Mouse (Mus musculus) layer of hippocampus, adult 9-11 months (tissue): ENCODE measurements at regions not wholly inside any gene's neighbourhood (a gene's known extent, or its start where the extent isn't known, plus 50 kb on each side); places are given as distances from the start of the nearest gene placed in this dataset.

Source experiments
- DNase-seq: peaks from one replicate; pipeline ENCODE4 v3.0.0; 2022

DNA sequence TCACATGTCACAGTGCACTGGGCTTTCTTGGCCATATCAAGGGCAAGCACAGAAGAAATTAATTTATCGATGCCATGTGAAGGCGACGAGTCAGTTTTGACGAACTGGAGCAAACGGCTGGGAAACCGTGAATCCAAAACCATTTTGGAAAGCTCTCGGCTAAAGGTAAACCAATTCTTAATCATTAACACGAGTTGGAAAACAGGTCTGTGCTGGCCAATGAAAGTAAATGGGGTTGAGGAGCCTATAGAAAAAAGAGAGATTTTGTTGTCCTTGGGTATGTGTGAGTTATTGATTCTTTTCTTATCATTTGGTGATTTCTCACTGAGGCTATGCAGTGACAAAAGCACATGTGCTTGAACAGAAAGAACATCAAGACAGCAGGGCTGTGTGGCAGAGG, 397.1 kb downstream of the H2al1j start:
- no peak for DNase-seq

DNA sequence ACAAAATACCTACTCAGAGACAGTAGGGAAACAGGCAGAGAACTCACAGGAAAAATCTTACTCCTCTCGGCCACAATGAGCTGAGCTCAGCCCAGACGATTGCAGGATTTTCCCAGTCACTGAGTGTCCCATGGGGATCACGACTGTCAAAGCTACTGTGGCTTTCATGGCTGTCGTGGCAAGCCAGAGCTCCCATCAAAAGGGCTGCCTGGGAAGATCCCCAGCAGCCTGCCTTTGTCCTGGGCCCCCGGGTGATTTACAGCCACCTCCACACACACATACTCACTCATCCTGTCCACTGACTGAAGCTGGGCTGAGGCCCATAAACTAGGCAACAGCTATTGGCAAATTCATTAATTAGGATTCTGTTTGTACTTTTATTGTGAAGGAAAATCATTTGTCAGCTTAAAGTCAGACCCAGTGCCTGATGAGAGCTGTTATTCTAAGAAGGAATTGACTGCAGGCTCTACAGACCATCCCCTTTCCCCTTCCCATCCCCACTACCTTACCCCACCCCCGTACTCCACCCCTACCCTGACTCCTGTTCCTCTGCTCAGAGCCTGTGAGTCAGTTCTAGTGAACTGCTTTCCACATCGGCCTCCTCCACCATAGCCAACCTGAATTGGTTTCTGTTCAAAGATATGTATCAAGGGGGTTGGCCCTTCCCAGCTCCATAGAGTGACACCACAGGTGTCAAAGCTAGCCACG, 399.1 kb downstream of the H2al1j start:
- no peak for DNase-seq

DNA sequence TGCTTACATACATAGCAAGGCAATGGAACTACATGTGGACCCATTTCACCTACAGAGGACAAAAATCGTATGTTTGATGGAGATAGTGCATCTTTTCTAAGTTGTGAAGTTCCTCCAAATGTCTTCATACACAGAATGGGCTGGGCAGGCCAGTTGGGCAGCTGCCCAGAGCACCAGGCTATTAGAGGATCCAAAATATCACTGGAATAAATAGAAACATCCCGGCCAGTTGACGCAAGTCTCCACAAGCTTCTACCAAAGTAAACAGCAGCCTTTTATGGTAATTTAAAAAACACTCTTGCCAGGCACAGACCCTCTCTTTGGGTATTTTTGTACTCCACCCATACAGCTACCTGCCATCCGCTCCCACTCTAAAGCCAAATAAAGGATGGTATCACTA, 400.9 kb downstream of the H2al1j start:
- no peak for DNase-seq

DNA sequence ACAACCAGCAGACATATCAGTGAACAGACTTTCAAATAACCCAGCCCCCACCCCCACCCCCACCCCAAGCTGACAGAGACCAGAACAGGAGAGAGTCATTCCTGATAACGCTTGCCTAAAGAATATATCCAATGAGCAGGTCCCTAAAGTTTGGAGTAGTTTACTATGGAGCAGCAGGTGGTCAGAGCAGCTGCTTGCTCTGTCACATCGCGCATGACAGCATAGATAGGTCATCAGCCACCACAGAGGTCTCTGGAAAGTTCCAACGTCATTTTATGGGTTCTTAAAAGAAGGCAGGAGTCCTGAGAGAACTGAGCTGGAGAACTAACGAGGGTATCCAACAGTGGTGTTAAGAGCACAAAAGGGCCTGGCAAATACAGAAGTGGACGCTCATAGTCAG, 402.4 kb downstream of the H2al1j start:
- DNase-seq: no peak

DNA sequence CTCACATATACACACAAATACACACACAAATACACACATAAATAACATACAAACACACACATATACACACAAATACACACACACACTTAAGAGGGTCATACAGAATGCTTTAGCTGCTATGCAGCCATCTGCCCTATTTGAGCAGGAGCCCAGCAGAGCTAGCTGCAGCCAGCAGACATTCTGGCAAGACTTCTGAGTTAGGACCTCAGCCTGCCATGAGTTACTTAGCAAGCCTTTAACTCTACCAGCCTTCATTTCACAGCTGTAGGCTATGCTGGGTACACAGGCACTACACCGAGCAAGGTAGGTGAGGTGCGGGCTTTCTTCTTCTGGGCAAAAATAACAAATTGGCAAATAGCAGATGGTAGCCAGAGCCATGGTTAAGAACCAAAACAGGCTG, 404.7 kb downstream of the H2al1j start:
- no peak for DNase-seq

DNA sequence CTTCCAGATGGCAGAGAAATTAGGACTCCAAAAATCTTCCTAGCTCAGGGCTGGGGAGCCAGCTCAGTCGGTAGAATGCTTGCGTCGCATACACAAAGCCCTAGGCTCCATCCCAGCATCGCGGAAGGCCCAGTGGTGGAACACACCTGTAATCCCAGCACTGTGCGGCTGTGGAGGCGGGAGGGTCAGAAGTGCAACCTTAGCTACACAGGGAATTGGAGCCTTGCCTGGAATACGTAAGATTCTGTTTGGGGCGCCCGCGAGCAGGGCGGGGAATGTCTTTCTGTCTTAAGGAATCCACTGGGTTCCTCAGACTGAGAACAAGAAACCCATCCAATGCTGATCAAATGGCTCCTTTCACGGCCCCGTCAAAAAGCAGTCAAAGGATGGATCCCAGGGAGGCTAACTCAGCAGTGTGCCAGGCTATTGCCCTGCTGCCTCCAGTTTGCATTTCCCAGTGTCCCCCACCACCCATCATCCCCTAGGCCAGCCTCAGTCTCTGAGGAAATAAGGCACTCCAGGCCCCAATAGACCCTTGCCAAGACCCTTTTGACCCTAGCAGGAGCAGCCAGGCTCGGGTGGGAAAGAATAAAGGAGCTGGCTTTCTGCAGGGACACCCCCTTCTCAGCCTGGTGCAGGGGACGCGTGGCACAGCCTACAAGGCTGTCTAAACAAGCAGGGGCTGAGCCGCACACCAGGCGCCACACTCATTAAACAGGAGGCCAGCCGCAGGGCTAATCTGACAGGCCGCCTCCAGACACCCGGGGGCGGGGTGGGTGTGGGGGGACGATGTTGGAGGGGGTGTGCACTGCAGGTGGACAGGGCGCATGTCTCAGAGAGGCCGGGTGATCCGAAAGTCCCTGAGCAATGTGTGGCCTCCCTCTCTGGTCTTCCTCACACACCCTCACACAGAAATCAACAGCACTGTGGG, 407.1 kb downstream of the H2al1j start:
- no peak for DNase-seq

DNA sequence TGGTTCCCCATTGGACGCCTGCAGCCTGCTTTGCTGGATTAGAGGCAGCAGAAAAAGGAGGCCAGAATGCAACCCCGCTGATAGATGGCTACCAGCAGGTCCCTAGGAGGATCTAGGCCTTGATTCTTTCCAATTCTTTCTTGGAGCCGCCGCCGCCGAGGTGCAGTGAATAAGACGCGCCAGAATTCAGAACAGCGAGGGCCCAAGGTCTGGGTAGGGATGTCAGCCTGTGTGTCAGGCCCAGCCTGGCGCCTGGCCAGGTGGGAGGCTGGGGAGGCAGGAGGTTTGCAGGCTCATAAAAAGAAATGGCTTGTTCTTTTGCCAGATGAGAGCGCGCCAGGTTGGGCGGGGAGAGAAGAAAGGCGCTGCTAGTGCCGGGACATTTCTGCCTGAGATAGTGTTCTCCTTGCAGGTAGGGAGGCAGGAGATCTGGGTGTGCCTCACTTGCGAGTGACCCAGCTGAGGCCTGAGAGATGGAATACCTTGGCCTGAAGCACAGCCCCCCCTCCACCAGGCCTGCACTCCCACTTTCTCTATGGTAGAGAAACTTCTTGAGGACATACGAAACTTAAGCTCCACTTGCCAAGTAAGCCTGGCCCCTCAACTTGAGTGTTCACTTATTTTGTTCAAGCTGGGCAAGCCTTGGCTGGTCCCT, 408.0 kb downstream of the H2al1j start:
- peak; percentile 20 for DNase-seq

DNA sequence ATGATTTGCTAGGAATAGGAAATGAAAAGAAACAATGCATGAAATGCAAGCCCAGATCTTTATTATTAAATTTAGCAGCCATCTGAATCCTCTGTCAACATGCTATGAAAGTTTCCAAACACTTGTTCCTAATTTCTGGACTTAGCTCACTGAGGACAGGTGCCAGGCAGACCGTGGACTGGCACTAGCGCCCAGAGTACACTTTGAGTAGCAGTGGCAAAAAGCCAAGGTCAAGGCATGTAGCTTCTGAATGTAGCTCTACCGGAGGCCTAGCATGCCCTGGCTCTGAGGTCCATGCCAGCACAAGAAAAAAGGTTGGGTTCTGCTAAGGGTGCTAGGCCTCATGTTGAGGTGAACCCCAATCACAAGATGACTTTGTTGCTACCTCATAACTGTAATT, 408.9 kb downstream of the H2al1j start:
- DNase-seq: no peak

DNA sequence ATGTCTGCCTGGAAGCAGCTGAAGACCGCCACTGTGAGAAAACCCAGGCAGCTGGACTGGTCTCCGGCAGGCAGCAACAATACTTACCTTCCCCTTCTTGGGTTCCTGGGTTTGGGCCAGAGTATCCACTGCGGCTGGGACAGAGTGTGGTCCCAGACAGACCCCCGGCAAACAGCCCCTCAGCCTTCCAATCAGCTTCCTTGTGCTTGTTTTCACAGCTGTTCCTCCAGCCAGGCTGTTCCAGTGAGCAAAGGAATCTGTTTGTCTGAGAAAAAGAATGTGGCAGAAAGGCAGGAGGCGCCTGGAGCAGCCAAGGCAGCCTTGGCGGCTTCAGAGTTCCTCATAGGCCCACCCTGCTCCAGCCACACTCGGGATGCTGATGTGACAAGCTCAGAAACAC, 411.9 kb downstream of the H2al1j start:
- DNase-seq: no peak

DNA sequence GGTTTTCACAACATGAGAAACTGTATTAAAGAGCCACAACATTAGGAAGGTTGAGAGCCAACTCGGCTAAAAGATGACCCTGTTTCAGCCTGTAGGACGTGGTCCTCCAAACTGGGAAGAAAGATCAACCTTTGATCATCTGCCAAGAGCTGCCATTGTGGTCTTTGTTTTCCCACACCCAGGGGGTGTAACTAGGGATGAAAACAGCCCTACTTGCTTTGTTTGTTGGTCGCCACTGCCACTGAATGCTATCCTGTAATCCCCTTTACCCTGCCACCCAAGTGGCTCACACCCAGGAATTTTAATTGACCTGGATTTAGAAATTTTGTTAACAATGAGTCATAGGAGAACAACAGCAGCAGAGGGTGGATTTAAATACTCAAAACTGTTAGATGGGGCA, 414.2 kb downstream of the Bcor start:
- no peak for DNase-seq

DNA sequence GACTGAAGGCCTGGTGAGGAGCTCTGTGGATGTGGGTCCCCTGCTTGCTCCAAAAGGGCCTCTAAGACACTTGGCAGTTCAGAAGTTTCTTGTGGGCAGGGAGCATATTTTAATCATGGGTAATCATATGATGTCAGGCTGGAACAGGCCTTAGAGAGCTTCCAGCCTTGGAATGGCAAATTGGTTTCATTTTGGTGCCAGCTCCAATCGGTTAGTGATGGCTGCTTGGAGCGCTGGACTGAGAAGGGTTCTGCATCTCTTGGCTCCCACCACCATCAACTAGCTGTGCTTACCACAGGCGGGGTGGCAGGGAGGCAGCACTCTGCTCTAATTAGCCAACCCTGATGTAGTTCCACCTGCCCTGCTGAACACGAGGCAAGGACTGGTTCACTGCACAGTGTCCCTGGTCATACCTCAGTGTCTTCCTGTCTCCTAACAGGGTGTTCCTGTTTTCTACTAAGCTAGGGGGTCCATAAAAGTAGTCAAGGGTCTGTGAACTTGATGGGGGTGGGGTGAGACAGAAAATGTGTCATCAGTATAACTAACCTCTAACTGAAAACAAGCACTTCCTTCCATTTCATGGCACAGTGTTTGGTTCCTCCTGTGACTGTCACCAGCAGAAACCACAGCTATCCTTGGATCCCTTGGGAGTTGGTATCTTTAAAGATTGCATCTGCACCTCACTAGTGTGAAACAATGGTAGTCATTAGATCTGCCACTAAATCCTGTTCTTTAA, 412.6 kb downstream of the Bcor start:
- no peak for DNase-seq

DNA sequence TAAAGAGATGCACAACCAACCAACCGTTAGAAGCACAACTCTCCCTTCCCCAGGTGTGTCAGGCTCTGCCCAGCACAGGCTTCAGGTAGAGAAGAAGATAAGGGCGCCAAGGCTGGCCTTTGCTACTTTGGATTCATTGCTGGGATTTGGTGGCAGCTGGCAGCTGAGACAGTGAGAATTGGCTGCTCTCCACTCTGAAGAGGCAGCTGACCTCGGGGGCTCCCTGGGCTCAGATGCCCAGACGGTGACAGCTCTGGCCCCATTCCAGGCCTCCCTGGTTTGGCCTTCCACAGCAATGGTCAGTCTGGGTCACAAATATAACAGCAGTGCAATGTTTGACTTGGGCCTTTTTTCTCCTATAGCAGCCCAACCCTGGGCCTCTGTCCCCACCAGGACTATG, 411.9 kb downstream of the Bcor start:
- DNase-seq: peak; percentile 14

DNA sequence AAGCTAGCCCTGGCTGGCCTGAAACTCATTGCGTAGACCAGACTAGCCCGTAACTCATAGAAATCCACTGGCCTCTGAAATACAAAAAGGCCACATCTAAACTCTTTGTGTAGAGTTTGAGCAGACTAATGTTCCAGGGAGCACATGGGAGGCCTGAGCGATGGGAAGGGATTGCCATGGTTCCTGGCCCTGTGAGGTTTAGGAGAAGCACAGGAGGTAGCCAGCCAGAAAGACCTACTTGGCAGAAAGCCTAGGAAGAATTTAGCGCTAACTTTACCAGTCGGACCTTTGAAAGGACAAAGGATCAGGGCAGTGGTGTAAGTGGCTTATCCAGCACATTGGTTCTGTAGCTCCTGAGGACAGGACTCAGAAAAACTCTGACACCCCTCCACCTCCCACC, 407.6 kb downstream of the Bcor start:
- no peak for DNase-seq

DNA sequence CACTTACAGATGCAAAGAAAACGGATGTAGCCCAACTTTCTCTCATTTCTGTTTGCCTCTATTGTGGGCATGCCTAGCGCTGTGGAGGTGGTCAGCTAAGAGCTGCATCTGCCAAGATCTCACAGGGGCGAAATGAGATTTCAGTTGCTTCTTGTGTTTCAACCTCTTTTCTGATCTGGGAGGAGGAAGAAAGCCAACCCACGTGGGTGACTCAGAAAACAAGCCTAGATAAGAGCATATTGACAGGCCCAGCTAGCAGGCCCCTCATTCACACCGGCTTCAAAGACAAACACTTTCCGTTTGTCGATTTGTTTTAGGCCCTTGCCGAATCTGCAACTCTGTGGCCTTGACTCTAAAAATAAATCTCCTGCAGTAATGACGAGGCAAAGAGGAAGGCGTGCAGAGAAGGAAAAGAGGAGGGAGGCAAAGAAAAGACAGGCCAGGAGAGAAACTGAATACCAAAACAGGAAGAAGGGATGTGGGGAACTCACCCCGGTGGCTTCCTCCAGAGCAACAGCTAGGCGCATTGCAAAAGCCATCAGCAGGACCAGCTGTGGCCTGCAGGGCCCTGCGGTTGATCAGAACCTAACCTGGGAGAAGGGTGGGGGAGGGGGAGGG, 407.1 kb downstream of the Bcor start:
- no peak for DNase-seq

DNA sequence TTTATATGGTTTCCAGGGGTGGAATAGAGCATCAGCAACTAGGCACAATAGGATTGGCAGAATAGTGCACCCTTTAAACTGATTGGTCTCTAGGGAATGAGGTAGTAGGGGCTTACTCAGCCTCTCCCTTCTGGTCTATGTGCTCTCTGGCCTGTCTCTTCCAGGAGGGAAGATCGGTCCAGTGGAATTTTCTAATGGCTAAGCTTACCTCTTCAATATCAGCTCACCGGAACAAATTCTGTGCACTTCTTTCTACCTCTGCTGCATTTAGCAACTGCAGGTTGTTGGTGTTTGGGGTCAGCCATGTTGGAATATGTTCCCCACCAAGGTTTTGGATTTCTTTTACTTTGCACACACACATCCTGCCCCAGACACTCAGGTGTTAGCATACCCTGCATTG, 405.1 kb downstream of the Bcor start:
- no peak for DNase-seq

DNA sequence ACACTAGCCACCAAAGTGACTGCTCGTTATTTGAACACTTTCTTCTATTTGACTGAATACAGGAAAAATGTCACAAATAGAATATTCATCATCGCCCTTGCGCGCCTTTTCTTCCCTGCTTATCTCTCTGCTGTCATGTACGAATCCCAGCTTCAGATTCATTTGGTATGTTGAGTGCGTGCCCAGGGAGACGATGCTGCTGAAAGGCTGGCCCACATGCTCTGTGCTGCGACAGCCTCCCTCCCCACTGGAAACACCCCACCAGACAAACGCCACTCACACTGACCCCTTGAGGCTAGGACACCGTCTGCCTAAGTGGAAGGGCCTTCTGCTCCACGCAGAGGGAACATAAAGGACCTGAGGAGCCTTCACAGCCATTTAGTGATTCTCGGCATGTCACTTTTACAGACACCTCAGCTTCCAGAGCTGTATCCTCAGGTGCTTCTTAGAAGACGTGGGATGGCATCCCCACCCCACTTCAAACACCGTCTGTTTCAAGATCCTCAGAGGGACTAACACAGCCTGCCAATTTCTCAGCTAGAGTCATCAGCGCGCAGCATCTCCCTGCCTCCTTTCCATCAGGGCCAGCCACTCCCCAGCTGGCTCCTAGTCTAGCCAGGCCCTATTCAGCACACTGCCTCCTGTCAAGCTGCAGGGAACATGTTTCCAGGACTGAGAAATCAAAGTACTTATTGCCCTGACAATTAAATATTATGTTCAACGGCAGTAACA, 396.6 kb downstream of the Bcor start:
- DNase-seq: peak; percentile 34

DNA sequence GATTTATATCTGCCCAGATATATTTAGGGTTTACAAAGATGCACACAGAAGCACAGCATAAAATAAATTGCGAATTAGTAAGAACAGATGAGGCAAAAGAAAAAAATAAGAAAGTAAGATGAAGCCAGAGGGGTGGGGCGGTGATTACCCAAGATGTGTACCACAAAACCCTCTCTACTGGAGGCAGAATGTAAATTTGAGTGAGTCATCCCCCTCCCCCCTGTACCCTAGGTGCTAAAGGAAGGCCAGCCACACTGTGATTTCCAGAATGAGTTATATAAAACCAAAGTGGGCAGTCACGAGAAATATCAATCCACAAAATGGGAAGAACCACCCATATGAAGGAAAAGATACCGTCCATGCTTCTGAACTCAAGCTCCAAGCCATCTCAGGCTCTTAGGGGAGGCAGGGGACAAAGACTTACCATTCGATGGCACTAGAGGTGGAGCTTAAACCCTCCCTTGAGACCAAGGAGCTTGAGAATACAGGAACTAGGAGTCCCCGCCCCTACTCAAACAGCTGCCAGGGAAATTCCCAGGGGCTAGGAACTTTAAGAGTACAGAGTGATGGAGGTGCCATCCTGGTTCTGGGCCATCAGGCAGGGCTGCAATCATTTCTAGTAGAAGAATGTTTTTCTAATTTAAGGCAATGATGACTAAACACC, 383.8 kb downstream of the Bcor start:
- DNase-seq: no peak

DNA sequence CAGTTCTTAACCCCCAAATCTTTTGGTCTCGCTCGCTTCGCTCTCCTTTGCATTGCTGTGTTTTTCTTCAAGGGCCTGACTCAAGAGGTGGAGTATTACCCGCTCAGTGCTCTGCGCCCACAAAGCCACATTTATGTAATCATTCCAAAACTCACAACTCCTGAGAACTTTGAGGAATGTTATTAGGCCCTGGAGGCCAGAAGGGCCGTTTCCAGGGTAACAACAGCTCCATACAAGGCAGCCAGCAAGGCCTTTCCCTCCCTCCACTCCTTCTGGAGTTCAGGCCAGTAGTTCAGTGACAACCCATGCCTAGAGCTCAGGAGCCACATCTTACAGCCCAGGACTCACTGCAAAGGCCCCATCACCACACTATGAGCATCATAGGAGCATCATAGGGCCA, 365.1 kb downstream of the Bcor start:
- DNase-seq: no peak

DNA sequence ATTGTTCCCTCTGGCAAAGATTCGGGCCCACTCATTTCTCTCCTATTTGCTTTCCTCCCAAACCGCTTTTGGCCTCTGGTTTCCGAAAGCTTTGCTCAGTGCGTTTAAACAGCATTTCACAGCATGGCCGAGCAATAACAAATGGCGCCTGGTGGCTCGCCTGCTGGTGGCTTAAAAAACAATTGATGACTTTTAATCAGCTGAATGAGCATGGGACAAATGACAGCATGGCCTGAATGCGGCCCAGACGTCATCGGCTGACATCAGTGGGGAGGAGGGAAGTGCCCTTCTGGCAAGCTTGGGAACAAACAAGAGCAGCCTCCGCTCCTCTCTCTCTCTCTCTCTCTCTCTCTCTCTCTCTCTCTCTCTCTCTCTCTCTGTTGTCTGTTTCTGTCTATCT, 362.3 kb downstream of the Bcor start:
- DNase-seq: peak; percentile 68

DNA sequence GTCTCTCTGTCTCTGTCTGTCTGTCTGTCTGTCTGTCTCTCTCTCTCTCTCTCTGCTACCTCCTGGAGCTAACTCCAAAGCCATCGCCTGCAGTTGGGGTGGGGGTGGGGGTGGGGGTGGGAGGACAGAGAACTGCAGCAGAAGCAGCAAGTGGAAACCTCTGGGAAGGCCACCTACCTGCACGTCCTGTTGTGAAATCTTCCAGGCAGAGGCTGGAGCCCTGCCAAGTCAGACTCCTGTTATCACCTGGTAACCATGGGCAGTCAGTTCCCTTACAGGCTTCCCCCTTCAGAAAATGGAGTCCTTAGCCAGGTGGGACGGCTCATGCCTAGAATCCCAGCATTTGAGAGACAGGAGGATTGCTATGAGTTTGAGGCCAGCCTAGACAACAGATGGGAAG, 361.8 kb downstream of the Bcor start:
- no peak for DNase-seq

DNA sequence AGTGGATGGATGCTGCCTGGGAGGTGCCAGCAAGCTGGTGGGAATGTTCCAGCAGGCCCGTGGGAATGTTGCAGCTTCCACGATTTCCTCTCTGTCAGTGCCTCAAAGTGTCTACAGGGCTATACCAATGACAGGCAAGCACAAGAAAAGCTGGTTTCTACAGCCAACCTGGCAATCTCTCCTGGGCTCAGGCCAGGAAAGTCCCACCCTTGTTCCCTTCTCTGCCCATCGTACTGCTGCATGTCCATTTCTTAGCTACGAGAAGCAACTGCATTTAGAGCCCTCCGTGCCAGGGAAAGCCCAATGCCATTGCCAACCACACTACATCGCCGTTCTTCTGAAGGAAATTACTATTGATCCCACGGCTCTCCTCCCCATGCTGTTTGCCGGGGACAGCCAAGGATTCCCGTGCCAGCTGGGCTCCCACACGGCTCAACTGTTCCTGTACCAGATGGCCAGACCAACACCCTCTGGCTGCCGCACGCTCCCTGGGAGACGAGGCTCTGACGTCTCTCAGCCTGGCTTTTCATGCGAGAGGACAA, 359.7 kb downstream of the Bcor start:
- DNase-seq: peak; percentile 66
